Mouse (Mus musculus): ENCODE results near the gene M1ap.

GRCm38 (mm10) chr6:83070311-83071219 is 123.9 kb downstream of the M1ap start:
- TF ChIP-seq CTCF (conservative IDR thresholded peaks at IDR 0.05 in 1 of 2, IDR thresholded peaks at IDR 0.05 in 1 of 2; ENCODE audit: low read depth in 2 of 2, low read length in 2 of 2) (no peak), BHLHE40 (IDR thresholded peaks at IDR 0.05; ENCODE audit: low read depth, low read length) (no peak), TCF12 (IDR thresholded peaks at IDR 0.05; ENCODE audit: low read depth, low read length) (no peak), USF2 (conservative IDR thresholded peaks at IDR 0.05; ENCODE audit: low read depth, low read length) (no peak), USF1 (IDR thresholded peaks at IDR 0.05; ENCODE audit: low read depth, low read length) (no peak), EP300 (IDR thresholded peaks at IDR 0.05; ENCODE audit: low read length) (no peak), POLR2A (IDR thresholded peaks at IDR 0.05; ENCODE audit: low read depth, low read length) (no peak), IRF4 (IDR thresholded peaks at IDR 0.05; ENCODE audit: low read depth, low read length) (no peak)

Data from CH12.LX (cell line).